Mouse (Mus musculus): ENCODE data around the gene Caml.
"Not testable (repeated sequence)": the region's sequence is repeated elsewhere in the genome, so short reads cannot be mapped to it uniquely, and the experiment has no call there.

The Caml gene

DNA sequence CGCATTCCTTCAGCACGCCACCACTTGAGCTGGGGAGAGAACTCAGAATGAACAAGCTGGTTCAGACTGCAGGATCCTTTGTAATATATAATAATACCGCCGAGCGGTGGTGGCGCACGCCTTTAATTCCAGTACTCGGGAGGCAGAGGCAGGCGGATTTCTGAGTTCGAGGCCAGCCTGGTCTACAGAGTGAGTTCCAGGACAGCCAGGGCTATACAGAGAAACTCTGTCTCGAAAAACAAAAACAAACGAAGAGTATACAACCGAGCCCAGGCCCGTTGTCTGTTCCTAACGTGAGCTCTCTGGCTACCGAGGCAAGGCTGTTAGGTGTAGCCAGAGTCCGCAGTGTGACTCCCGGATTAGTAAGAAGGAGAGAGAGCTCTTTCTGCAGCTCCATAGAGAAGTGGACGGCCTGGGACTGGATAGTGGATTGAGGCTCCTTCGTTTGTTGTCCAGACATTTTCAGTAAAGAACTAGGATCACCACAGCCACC lies 603 bp upstream of the Caml start:
- DNase-seq, result not testable (repeated sequence)

DNA sequence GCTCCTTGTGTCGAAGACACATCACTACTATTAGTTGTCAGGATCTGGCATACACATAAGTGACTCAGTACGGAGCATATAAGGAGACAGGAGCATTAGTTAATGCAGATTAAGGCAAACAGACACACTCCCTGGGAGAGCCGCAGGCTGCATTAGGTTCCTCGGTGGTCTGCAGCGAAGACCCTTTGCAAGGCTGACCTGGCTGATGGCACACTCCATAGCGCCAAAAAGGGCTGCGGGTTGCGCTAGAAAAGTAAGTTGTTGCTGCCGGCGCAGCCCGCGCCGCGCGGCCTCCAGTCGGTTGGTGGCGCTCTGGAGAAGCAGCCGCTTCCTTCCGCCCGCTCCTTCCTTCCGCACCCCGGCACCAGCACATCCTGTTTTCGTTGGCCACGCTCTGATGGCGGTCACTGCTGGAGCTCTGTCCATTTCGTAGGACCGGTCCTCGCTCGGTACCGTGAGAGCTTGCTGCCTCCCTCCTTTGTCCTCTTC lies 11.9 kb downstream of the Caml start, which contains the start of gene Ddx46:
Gene Ddx46, plus strand, starts transcription at position 389 of the 489 bp plus-strand sequence.
- peak; percentile 92 for DNase-seq

DNA sequence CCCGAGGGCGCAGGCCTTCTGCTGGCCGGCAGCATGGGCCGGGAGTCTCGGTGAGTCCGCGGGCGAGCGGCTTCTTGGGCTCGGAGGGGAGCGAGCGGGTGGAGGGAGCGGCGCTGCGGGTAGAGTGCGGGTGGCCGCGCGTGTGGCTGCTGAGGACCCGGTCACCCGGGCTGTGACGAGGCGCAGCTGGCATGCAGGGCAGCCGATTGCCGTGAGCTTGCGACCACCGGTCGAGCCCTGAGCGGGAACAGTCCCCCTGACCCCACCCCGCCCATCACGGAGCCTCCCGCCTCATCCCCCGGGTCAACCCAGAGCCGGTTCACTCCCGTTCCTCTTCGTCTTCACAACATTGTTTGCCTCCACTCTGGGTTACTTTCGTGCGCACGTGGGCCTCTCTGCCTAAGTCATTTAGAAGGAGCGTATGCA lies 12.4 kb downstream of the Caml start:
- no peak for DNase-seq

DNA sequence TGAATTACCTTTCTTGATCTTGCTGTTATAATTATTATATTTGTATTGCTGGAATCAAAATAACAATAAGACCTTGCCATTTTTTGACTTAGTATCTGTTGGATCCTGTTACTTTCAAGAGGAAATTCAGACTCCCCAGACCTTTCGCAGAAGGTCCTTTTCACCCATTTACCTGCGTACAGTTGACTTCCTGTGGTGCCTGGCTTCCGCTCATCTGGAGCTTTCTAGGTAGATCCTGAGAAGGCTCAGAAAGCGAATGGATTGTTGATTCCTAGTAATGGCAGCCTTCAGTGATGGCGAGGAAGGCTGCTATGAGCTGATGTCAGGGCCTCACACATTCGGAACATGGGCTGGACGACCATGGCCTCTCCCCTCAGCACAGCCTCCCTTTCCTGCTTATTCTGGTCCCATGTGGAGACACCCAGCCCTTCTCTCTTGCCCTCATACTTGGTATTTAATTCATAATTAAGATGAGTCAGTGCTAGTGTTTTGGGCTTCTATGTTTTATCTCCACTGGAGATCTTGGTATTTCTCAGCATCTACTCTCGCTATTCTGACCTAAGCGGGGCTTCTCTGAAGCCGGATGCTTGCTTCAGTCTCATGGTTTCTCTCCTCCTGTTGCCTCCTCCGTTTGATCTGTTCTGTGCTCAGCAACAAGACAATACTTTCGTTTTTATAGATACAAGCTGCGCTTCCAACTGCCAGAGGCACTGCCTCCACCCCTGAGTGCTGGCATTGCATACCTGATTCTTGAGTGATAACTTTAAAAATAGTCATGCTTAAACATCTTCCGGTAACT lies 13.6 kb downstream of the Caml start:
- no peak for DNase-seq

DNA sequence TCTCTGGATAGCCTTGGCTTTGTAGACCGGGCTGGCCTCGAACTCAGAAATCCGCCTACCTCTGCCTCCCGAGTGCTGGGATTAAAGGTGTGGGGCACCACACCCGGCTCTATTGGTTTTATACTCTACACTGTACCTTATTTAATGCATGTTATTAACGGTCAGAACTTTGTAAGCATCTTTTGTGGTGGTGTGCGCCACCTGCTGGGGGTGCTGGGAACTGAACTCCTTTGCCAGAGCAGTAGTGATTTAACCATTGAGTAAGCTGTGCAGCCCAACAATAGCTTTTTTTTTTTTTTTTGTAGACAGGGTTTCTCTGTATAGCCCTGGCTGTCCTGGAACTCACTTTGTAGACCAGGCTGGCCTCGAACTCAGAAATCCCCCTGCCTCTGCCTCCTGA lies 17.7 kb downstream of the Caml start:
- DNase-seq, result peak; percentile 78

DNA sequence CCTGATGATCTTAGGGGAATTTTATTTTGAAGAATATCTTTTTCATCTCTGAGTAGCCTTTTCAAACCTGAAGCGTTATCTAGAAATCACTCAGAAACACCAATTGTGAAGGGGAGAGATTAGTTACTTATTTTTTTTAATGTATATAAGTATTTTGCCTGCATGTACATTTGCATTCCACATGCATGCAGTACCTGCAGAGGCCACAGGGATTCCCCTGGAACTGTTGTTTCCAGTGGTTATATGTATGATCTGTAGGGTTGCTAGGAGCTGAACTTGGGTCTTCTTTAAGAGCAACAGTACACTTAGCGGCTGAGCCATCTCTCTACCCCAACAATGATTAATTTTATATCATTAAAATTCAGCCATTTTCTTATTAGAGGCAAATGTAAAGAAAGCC lies 21.7 kb downstream of the Caml start:
- peak; percentile 60 for DNase-seq

DNA sequence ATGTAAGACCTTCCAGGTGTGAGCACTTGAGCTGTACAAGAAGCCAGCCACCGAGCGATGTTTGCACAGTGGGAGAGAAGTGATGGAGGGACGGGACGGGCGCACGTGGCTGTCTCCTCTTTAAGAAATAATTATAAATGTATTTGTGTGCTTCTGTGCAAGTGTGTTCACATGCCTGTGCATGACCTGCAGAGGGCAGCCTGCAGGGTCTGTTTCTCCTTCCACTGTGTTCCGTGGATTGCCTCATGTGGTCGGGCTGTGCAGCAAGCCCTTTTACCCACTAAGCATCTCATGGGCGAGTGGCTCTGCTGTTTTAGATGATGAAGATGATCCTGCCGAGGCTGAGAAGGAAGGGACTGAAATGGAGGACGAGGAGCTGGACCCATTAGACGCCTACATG lies 27.3 kb downstream of the Caml start:
- no peak for DNase-seq

DNA sequence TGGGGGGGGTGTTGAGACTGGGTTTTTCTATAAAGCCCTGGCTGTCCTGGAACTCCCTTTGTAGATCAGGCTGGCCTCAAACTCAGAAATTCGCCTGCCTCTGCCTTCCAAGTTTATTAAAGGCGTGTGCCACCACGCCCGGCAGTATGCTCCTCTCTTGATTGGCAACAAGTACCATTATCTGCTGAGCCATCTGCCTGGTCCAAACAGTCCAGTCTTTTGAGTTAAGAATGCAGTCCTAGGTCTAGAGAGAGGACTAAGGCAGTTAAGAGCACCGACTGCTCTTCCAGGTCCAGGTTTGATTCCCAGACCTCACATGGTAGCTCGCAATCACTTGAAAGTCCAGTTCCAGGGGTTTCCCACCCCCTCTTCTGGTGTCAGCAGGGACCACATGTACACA lies 28.2 kb downstream of the Caml start:
- DNase-seq, result no peak

DNA sequence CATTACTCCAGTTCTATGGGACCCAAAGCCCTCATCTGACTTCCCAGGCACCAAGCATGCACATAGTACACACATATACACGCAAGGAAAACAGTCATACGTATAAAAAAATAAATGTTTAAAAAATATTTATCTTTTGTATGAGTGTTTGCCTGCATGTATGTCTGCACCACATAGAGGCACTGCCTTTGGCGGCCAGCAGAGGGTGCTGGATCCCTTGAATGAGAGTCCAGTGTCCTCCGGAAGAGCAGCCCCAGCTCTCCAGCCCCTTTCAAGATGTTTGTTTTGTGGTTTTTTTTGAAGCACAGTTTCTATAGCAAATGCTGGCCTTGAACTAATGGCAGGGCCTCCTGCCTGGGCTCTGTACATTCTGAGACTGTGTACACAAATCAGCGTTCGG lies 45.7 kb downstream of the Caml start:
- DNase-seq, result peak; percentile 70

DNA sequence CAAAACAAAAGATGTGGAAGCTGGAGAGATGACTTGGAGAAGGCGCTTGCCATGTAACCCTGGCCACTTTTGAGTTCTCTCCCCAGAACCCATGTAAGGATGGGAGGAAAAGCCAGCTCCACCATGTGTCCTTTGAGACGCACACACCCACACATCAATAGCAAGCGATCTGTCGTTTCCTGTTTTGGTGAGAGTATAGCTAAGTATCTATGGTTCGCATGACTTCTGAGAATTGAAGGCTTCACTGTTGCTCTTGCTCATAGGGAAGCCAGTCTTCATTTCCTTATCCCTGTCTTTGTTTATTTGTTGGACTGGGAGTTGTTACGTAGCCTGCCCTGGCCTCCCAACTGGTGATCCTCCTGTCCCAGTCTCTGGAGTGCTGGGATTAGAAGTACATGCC lies 49.9 kb downstream of the Caml start:
- DNase-seq, result no peak

DNA sequence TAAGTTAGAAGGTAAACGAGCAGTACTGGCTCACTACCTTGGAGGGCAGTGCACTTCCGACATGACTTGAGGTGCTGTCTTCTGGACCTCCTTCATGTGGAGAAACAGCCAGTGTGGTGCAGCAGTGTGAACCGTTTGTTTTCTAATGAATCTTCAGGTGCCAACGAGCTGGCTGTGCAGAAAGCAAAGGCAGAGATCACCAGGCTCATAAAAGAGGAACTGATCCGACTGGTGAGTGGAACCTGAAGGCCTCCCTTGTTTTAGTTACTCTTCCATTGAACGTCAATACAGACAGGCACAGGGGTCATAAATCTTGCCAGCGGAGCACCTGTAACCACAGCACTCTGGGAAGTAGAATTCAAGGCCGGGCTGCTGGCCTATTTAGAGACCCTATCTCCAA lies 54.6 kb downstream of the Caml start:
- DNase-seq, result no peak

All from thymus, postnatal 14 days (tissue).